Mouse (Mus musculus) heart, postnatal 0 days (tissue): ENCODE data around the gene Kazn. TPM values are rescaled to one million over a fixed set of nuclear protein-coding genes. Genes with fewer than 3 reads are reported as not detected.

Source experiments
- ATAC-seq: fragments of 200-750 bp; cut with Nextera tagmentation; 2 replicates; pipeline ENCODE4 v1.8.0; 2017; ENCODE audit warnings: low read depth, moderate number of reproducible peaks, moderate library complexity; ENCODE audit not compliant: insufficient read depth
- DNase-seq: peaks from one replicate; pipeline ENCODE4 v3.0.0-alpha.2; 2016; ENCODE audit warnings: low spot score
- H3K27ac ChIP-seq: fragments of 300-500 bp; sonication (generic); 2 replicates; pipeline ENCODE4 v1.5.1; 2014; ENCODE audit warnings: low read depth, mild to moderate bottlenecking
- H3K27me3 ChIP-seq: fragments of 300-500 bp; sonication (generic); 2 replicates; pipeline ENCODE4 v1.6.1; 2014; ENCODE audit warnings: low read length, mixed read lengths; ENCODE audit not compliant: control insufficient read depth, insufficient read depth
- H3K36me3 ChIP-seq: fragments of 300-500 bp; sonication (generic); replicated peaks from 2 replicates; pipeline ENCODE4 v1.6.1; 2014; ENCODE audit warnings: low read length, mixed read lengths; ENCODE audit not compliant: control insufficient read depth, insufficient read depth
- H3K4me1 ChIP-seq: fragments of 300-500 bp; sonication (generic); 2 replicates; pipeline ENCODE4 v1.6.1; 2014; ENCODE audit warnings: antibody characterized with exemption; ENCODE audit not compliant: control insufficient read depth, insufficient read depth
- H3K4me2 ChIP-seq: fragments of 300-500 bp; sonication (generic); 2 replicates; pipeline ENCODE4 v1.6.1; 2014; ENCODE audit warnings: low read depth, mild to moderate bottlenecking, low read length, moderate library complexity
- H3K4me3 ChIP-seq: fragments of 300-500 bp; sonication (generic); 2 replicates; pipeline ENCODE4 v1.5.1; 2014; ENCODE audit warnings: low read depth, low read length
- H3K9ac ChIP-seq: fragments of 300-500 bp; sonication (generic); replicated peaks from 2 replicates; pipeline ENCODE4 v1.6.1; 2014; ENCODE audit warnings: low read depth, low read length, mixed read lengths
- H3K9me3 ChIP-seq: fragments of 300-500 bp; sonication (generic); replicated peaks from 2 replicates; pipeline ENCODE4 v1.6.1; 2016; ENCODE audit warnings: low read length; ENCODE audit not compliant: control insufficient read depth
- CTCF ChIP-seq: IDR thresholded peaks from 2 replicates; pipeline ENCODE4 v1.5.1; 2016; ENCODE audit warnings: antibody characterized with exemption, control low read depth, low read depth
- EP300 ChIP-seq: IDR thresholded peaks from 2 replicates; pipeline ENCODE4 v1.6.1; 2016; ENCODE audit warnings: antibody characterized with exemption, low read depth
- WGBS: fragments of 180-500 bp; shearing (Covaris S2); extraction: QIAGEN DNeasy Blood & Tissue Kit; methylation state at CpG from one replicate; pipeline ENCODE4 v1.1.7; 2014; 5-methylcytosine and 5-hydroxymethylcytosine counted together
- polyA plus RNA-seq: library from polyadenylated mRNA; unstranded; fragments of >200 nt; fragmentation: Nextera tagmentation; extraction: Ambion mirVana; gene quantifications from 2 replicates; pipeline ENCODE4 v1.2.1, GENCODE M21; 2015
- total RNA-seq: library from RNA; depleted of rRNA; stranded (reverse); fragments of >200 nt; gene quantifications from 2 replicates; pipeline ENCODE4 v1.2.3, GENCODE M21; 2014; ENCODE audit warnings: low replicate concordance

The Kazn gene
- total and polyA plus RNA-seq, 2 experiments from 2014 or later, result 2.5 to 19.9 TPM

GRCm38 (mm10) chr4:142218997-142219396, 20.2 kb downstream of the Kazn start:
- ATAC-seq (no peak), DNase-seq (no peak)
- no peaks in the 10 kb centered on the region for H3K36me3 ChIP-seq
- no peak overlapping the region for H3K4me2 ChIP-seq
- no peak overlapping the region for H3K9ac ChIP-seq
- no peak for TF ChIP-seq CTCF
- no peak for TF ChIP-seq EP300
- no peaks in the 10 kb centered on the region for H3K27me3 ChIP-seq
- H3K4me3 ChIP-seq, result no peak overlapping the region
- H3K4me1 ChIP-seq, result peaks cover 19% of the 10 kb centered on the region; the same call in 1 of the 2 replicates
- 72% methylated on average over 8 of the region's 8 CpGs for WGBS
- H3K27ac ChIP-seq, result no peak overlapping the region
- H3K9me3 ChIP-seq, result no peaks in the 10 kb centered on the region

GRCm38 (mm10) chr4:142217048-142217447, 22.2 kb downstream of the Kazn start:
- no peak overlapping the region for H3K27ac ChIP-seq

GRCm38 (mm10) chr4:142215760-142216159, 23.4 kb downstream of the Kazn start:
- H3K9me3 ChIP-seq, result no peaks in the 10 kb centered on the region
- 0 out of 2 replicates have a peak, but pooled peaks cover 7% of the 10 kb centered on the region for H3K4me1 ChIP-seq
- H3K4me2 ChIP-seq, result no peak overlapping the region
- WGBS, result 87% methylated on average over 7 of the region's 7 CpGs
- ATAC-seq (no peak), DNase-seq (no peak)
- TF ChIP-seq EP300 (no peak), CTCF (no peak)
- H3K36me3 ChIP-seq, result no peaks in the 10 kb centered on the region
- H3K27me3 ChIP-seq, result no peaks in the 10 kb centered on the region
- H3K4me3 ChIP-seq, result no peak overlapping the region
- H3K27ac ChIP-seq, result no peak overlapping the region
- H3K9ac ChIP-seq, result no peak overlapping the region

More at GRCm38 (mm10) chr4:142217048-142217447, 22.2 kb downstream of the Kazn start:
- WGBS, result 83% methylated on average over 6 of the region's 6 CpGs
- Histone ChIP-seq H3K36me3 (no peaks in the 10 kb centered on the region), H3K27me3 (no peaks in the 10 kb centered on the region), H3K4me2 (no peak overlapping the region), H3K4me1 (peaks cover 16% of the 10 kb centered on the region; the same call in 1 of the 2 replicates), H3K9me3 (no peaks in the 10 kb centered on the region), H3K4me3 (no peak overlapping the region), H3K9ac (no peak overlapping the region)
- DNase-seq (no peak), ATAC-seq (no peak)
- TF ChIP-seq CTCF (no peak), EP300 (no peak)

- Histone ChIP-seq H3K9me3 (no peaks in the 10 kb centered on the region), H3K27me3 (no peaks in the 10 kb centered on the region), H3K9ac (no peak overlapping the region), H3K36me3 (no peaks in the 10 kb centered on the region), H3K27ac (no peak overlapping the region), H3K4me3 (no peak overlapping the region), H3K4me1 (peaks cover 12% of the 10 kb centered on the region; the same call in 1 of the 2 replicates), H3K4me2 (no peak overlapping the region)
- ATAC-seq (no peak), DNase-seq (no peak)
- 47% methylated on average over 6 of the region's 6 CpGs for WGBS
- TF ChIP-seq CTCF (no peak), EP300 (no peak)
These were observed 24.7 kb downstream of the Kazn start for GRCm38 (mm10) chr4:142214532-142214931.

- H3K27ac ChIP-seq, result no peak overlapping the region
- no peaks in the 10 kb centered on the region for H3K36me3 ChIP-seq
- no peak overlapping the region for H3K4me3 ChIP-seq
- ATAC-seq (no peak), DNase-seq (no peak)
- no peaks in the 10 kb centered on the region for H3K27me3 ChIP-seq
- 65% methylated on average over 9 of the region's 9 CpGs for WGBS
- no peaks in the 10 kb centered on the region for H3K9me3 ChIP-seq
- no peak overlapping the region for H3K9ac ChIP-seq
- peaks cover 14% of the 10 kb centered on the region; the same call in 1 of the 2 replicates for H3K4me1 ChIP-seq
- no peak for TF ChIP-seq EP300
- TF ChIP-seq CTCF, result no peak
- H3K4me2 ChIP-seq, result no peak overlapping the region
These were observed 26.8 kb downstream of the Kazn start for GRCm38 (mm10) chr4:142212425-142212824.

- Histone ChIP-seq H3K27me3 (no peaks in the 10 kb centered on the region), H3K9me3 (no peaks in the 10 kb centered on the region), H3K27ac (no peak overlapping the region), H3K36me3 (no peaks in the 10 kb centered on the region), H3K9ac (no peak overlapping the region), H3K4me1 (peaks cover 14% of the 10 kb centered on the region; the same call in 1 of the 2 replicates), H3K4me2 (0 out of 2 replicates have a peak overlapping the region, but pooled peaks have one; percentile 7), H3K4me3 (no peak overlapping the region)
- no peak for DNase-seq
- TF ChIP-seq EP300 (no peak), CTCF (no peak)
- 26% methylated on average over 9 of the region's 9 CpGs for WGBS
- ATAC-seq, result peak; percentile 65
These were observed 29.3 kb downstream of the Kazn start for GRCm38 (mm10) chr4:142209884-142210283.
